Mouse (Mus musculus): ENCODE results near the gene Abca6. TPM values are rescaled to one million over a fixed set of nuclear protein-coding genes. Genes with fewer than 3 reads are reported as not detected.

Abca6 gene
- polyA plus RNA-seq (2015; fragmentation: Nextera tagmentation; extraction: Ambion mirVana), result 0.33 and 0.73 TPM in 2 replicates

DNA sequence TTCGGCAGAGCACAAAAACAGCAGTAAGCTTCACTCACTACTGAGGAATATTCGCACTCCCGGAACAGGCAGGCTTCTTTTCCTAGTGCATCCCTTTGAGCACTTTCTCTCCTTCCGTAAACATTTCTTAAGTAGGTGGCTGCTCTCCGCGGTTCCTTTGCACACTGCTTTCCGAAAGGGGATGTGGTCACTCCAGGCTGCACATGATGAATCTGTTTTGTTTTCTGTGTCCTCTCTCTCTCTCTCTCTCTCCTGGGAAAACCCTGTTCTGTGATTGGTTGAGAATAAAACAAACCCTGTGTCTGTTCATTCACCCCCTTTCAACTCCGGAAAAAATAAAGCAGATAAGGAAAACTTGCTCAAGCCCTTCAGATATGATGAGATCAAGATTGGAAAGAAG lies at the start of gene Abca6:
TSS of gene Abca6 (minus strand) at position 243 of the 400 bp plus-strand sequence.
- 21% methylated on average over 8 of the region's 8 CpGs for WGBS
- H3K9ac ChIP-seq (ENCODE audit: low read depth, low read length), result no peak within 1 kb of the TSS
- TF ChIP-seq CTCF (IDR thresholded peaks at IDR 0.05; ENCODE audit: low read depth), result no peak
- H3K27ac ChIP-seq (ENCODE audit: low read depth, low read length), result no peak within 1 kb of the TSS
- no peaks in the 10 kb centered on the region for H3K9me3 ChIP-seq (ENCODE audit: control insufficient read depth)
- H3K4me3 ChIP-seq (ENCODE audit: low read depth, low read length), result no peak within 1 kb of the TSS; the same call in 1 of the 2 replicates
- peak within 1 kb of the TSS; percentile 40 for H3K4me2 ChIP-seq (replicated peaks; ENCODE audit: low read depth)
- no peaks in the 10 kb centered on the region for H3K36me3 ChIP-seq (ENCODE audit: control insufficient read depth, insufficient read depth)
- H3K4me1 ChIP-seq (replicated peaks; ENCODE audit: control insufficient read depth, insufficient read depth, low read length), result no peaks in the 10 kb centered on the region
- ATAC-seq, result no peak
- H3K27me3 ChIP-seq (replicated peaks; ENCODE audit: control insufficient read depth, insufficient read depth, low read length), result no peaks in the 10 kb centered on the region

DNA sequence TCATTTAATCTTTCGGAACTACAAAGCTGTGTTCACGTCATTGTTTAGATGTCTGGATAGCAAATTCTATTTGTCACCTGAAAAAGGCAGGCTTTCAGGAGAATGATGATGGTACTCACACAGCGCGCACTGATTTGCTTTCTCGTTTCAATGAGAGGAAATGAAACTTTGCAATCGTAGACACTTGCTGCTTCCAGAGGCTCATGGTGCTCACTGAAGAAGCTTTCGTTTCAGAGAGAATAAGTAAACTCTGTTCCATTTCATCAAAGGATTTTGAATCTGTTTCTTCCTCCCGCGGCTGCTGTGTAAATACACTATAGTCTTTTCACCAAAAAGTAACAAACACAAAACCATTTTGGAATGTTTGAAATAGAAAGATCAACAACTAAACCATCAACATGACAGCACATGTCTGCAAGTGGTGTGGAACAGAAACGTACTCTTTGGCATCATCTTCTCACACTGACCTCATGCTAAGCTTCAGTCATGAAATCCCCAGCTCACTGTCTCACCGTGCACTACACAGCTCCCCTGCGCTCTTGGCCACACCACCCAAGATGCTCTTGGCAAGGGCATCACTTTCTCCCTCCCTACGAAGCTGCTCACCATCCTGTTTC lies 46.4 kb upstream of the Abca6 start:
- H3K27ac ChIP-seq (ENCODE audit: low read depth, low read length), result no peak overlapping the region
- no peak overlapping the region for H3K4me2 ChIP-seq (replicated peaks; ENCODE audit: low read depth)
- no peak overlapping the region for H3K9ac ChIP-seq (ENCODE audit: low read depth, low read length)
- no peaks in the 10 kb centered on the region for H3K27me3 ChIP-seq (replicated peaks; ENCODE audit: control insufficient read depth, insufficient read depth, low read length)
- no peak overlapping the region for H3K4me3 ChIP-seq (ENCODE audit: low read depth, low read length)
- H3K4me1 ChIP-seq (replicated peaks; ENCODE audit: control insufficient read depth, insufficient read depth, low read length), result 0 out of 2 replicates have a peak, but pooled peaks cover 3% of the 10 kb centered on the region
- H3K36me3 ChIP-seq (ENCODE audit: control insufficient read depth, insufficient read depth), result no peaks in the 10 kb centered on the region
- 77% methylated on average over 13 of the region's 13 CpGs for WGBS
- no peak for ATAC-seq
- no peaks in the 10 kb centered on the region for H3K9me3 ChIP-seq (ENCODE audit: control insufficient read depth)
- no peak for TF ChIP-seq CTCF (IDR thresholded peaks at IDR 0.05; ENCODE audit: low read depth)

DNA sequence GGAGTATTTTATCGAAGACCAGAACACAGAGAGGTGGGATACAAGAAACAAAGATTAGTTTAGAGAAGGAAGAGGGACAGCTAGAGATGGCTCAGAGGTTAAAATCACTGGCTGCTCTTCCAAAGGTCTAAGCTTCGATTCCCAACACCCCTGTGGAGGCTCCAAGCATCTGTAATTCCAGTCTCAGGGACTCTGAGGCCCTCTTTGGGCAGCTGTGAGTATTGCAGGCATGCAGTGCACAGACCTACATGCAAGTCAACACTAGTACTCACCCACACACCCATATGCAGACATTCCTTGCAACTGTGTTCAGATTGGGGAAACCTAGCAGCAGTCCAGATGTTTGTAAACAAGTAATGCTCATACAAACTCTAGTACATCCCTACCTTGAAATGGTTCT lies 39.0 kb upstream of the Abca6 start:
- Histone ChIP-seq H3K4me2 (replicated peaks; ENCODE audit: low read depth) (no peak overlapping the region), H3K4me1 (replicated peaks; ENCODE audit: control insufficient read depth, insufficient read depth, low read length) (no peaks in the 10 kb centered on the region), H3K27ac (ENCODE audit: low read depth, low read length) (no peak overlapping the region), H3K27me3 (replicated peaks; ENCODE audit: control insufficient read depth, insufficient read depth, low read length) (no peaks in the 10 kb centered on the region), H3K9me3 (ENCODE audit: control insufficient read depth) (no peaks in the 10 kb centered on the region), H3K36me3 (ENCODE audit: control insufficient read depth, insufficient read depth) (no peaks in the 10 kb centered on the region), H3K4me3 (ENCODE audit: low read depth, low read length) (no peak overlapping the region), H3K9ac (ENCODE audit: low read depth, low read length) (no peak overlapping the region)
- peak; percentile 28 for TF ChIP-seq CTCF (IDR thresholded peaks at IDR 0.05; ENCODE audit: low read depth)
- no peak for ATAC-seq
- WGBS, result 72% methylated on average over 2 of the region's 2 CpGs

DNA sequence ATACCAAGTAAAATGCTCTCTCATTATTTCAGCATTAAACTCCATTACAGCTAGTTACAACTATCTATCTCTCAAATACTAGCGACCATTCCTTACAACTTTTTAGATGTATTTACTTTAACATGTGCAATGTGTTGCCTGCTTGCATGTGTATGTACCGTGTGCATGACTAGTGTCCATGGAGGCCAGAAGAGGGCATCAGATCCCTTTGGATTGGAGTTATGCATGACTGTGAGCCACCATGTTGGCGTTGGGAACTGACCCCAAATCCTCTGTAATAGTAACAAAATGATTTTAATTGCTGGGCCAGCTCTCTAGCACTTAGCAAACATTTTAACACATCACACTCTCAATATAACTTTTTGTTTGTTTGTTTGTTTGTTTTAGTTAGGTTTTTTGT lies 36.8 kb upstream of the Abca6 start:
- Histone ChIP-seq H3K4me3 (ENCODE audit: low read depth, low read length) (no peak overlapping the region), H3K9me3 (ENCODE audit: control insufficient read depth) (no peaks in the 10 kb centered on the region), H3K9ac (ENCODE audit: low read depth, low read length) (no peak overlapping the region), H3K27ac (ENCODE audit: low read depth, low read length) (no peak overlapping the region), H3K4me2 (replicated peaks; ENCODE audit: low read depth) (no peak overlapping the region), H3K4me1 (replicated peaks; ENCODE audit: control insufficient read depth, insufficient read depth, low read length) (no peaks in the 10 kb centered on the region), H3K36me3 (ENCODE audit: control insufficient read depth, insufficient read depth) (no peaks in the 10 kb centered on the region), H3K27me3 (replicated peaks; ENCODE audit: control insufficient read depth, insufficient read depth, low read length) (no peaks in the 10 kb centered on the region)
- no peak for ATAC-seq
- WGBS, result 80% methylated on average over 3 of the region's 3 CpGs
- TF ChIP-seq CTCF (IDR thresholded peaks at IDR 0.05; ENCODE audit: low read depth), result peak; percentile 34

DNA sequence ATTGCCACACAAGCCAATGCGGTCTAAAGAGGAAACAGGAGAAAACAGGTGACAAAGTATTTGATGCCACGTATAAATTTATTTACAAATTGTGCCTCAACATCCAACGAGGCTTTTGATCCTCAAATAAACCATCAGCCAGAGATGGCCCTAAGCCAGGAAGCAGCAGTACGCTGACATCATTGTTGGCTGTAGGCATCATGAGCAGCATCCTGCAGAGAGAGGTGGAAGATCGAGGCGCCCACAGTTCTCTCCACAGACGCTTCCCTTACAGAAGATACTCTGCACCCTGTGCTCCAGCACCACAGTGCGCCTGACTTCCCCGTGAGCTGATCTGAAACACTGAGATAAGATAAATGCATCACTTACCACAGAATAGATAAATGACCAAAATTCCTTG lies 36.1 kb upstream of the Abca6 start:
- Histone ChIP-seq H3K36me3 (ENCODE audit: control insufficient read depth, insufficient read depth) (no peaks in the 10 kb centered on the region), H3K4me3 (ENCODE audit: low read depth, low read length) (no peak overlapping the region), H3K9me3 (ENCODE audit: control insufficient read depth) (no peaks in the 10 kb centered on the region), H3K9ac (ENCODE audit: low read depth, low read length) (no peak overlapping the region), H3K27ac (ENCODE audit: low read depth, low read length) (no peak overlapping the region), H3K4me2 (replicated peaks; ENCODE audit: low read depth) (no peak overlapping the region), H3K4me1 (replicated peaks; ENCODE audit: control insufficient read depth, insufficient read depth, low read length) (no peaks in the 10 kb centered on the region), H3K27me3 (replicated peaks; ENCODE audit: control insufficient read depth, insufficient read depth, low read length) (no peaks in the 10 kb centered on the region)
- 67% methylated on average over 9 of the region's 9 CpGs for WGBS
- no peak for ATAC-seq
- TF ChIP-seq CTCF (IDR thresholded peaks at IDR 0.05; ENCODE audit: low read depth), result no peak

DNA sequence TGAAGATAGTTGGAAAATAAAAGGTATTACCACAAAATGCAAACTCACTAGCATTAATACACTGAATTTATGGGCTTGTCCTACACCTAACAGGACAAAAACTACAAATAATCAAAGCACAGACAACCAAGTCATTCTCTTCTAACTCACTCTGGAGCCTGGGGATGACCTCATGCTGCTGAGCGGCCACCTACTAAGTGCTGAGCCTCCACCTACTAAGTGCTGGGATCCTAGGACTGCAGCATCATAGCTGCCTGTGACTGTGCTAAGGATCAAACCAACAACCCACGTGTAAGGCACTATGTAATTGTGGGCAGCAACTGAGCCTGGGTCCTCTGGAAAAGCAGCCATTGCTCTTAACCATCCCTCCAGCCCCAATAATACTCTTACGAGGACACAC lies 34.8 kb upstream of the Abca6 start:
- no peak overlapping the region for H3K27ac ChIP-seq (ENCODE audit: low read depth, low read length)
- no peak overlapping the region for H3K4me3 ChIP-seq (ENCODE audit: low read depth, low read length)
- H3K27me3 ChIP-seq (replicated peaks; ENCODE audit: control insufficient read depth, insufficient read depth, low read length), result no peaks in the 10 kb centered on the region
- no peaks in the 10 kb centered on the region for H3K4me1 ChIP-seq (replicated peaks; ENCODE audit: control insufficient read depth, insufficient read depth, low read length)
- H3K9me3 ChIP-seq (ENCODE audit: control insufficient read depth), result no peaks in the 10 kb centered on the region
- WGBS, result 82% methylated on average over 3 of the region's 3 CpGs
- H3K4me2 ChIP-seq (replicated peaks; ENCODE audit: low read depth), result no peak overlapping the region
- no peak overlapping the region for H3K9ac ChIP-seq (ENCODE audit: low read depth, low read length)
- no peaks in the 10 kb centered on the region for H3K36me3 ChIP-seq (ENCODE audit: control insufficient read depth, insufficient read depth)
- no peak for TF ChIP-seq CTCF (IDR thresholded peaks at IDR 0.05; ENCODE audit: low read depth)
- ATAC-seq, result no peak
